Mouse (Mus musculus) effector memory CD4-positive, alpha-beta T cell, adult 5 months (primary cell): Measurements from ENCODE around the gene Fpr-rs7. TPM values are rescaled to one million over a fixed set of nuclear protein-coding genes. Genes with fewer than 3 reads are reported as not detected.

Experiments
- polyA plus RNA-seq: library from polyadenylated mRNA; unstranded; fragments of 100-300 nt; shearing (Covaris generic); gene quantifications from one replicate; pipeline ENCODE4 v1.2.1, GENCODE M21; 2017

Gene Fpr-rs7
- not detected for polyA plus RNA-seq

DNA sequence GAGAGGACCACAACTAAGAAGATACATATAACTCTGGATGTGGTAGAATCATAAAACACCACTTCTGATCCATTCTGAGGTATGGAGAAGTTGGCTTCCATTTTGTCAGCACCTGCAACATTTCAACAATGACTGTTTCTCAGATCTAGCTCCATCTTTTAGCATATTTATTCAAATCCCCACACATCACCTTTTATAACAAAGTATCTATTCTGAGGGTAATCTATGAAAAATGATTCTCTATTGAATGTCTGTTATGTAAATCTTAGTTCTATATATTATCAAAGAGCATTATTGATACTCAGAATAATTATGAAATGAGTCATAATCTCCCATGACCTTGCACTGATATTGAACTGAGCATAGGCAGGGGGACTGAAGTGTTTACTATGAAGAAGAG is at the start of gene Fpr-rs7:
Gene Fpr-rs7, minus strand, starts transcription at position 101 of the 400 bp plus-strand sequence.

Other genes starting within 250 kb of the Fpr-rs7 start
- gene Vmn2r104, start 65.9 kb downstream of the Fpr-rs7 start, polyA plus RNA-seq = 0.04 TPM
- gene Fpr-rs6, start 68.9 kb upstream of the Fpr-rs7 start, polyA plus RNA-seq = not detected
- gene Vmn2r105, start 120.8 kb upstream of the Fpr-rs7 start, polyA plus RNA-seq = 0.12 TPM
- gene Vmn2r106, start 171.3 kb upstream of the Fpr-rs7 start, polyA plus RNA-seq = 0.12 TPM
- not detected for gene Vmn2r107, start 231.0 kb upstream of the Fpr-rs7 start, polyA plus RNA-seq